Mouse (Mus musculus): Measurements from ENCODE around the gene Ccdc50.

DNA sequence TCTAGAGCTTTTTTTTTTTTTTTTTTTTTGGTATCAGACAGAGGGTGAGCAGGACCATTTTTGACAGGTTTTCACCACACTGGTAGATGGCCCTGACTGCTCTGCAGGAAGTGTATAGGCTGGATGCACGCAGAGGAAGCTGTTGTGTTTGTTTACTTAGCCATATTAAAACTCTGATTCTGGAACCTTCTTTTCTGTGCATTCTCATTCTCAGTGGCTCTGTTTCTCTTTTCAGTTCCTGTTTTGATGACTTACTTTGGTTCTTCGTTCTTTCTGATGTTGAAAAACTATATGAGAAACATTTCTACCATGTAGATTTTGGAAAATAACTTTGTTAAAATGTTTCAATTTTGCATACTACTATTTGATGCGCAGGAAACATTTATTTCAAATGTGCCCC is 46.4 kb downstream of the Ccdc50 start:
- TF ChIP-seq CTCF (IDR thresholded peaks at IDR 0.05; ENCODE audit: low read depth) = no peak
- TF ChIP-seq EP300 (IDR thresholded peaks at IDR 0.05; ENCODE audit: low read depth) = no peak
